Mouse (Mus musculus) limb, embryonic 14.5 days (tissue): ENCODE results near the gene Ackr3. TPM values are rescaled to one million over a fixed set of nuclear protein-coding genes. Genes with fewer than 3 reads are reported as not detected.

ENCODE experiments used
- ATAC-seq: fragments of 200-750 bp; cut with Nextera tagmentation; 2 replicates; pipeline ENCODE4 v1.8.0; 2017; ENCODE audit warnings: low read depth, moderate number of reproducible peaks, moderate TSS enrichment; ENCODE audit not compliant: low FRiP score
- DNase-seq: peaks from one replicate; pipeline ENCODE4 v3.0.0-alpha.2; 2015; ENCODE audit warnings: low spot score
- H3K27ac ChIP-seq: fragments of 300-500 bp; sonication (generic); replicated peaks from 2 replicates; pipeline ENCODE4 v1.5.1; 2014; ENCODE audit warnings: low read depth, mild to moderate bottlenecking, low read length, moderate library complexity, mixed read lengths
- H3K27me3 ChIP-seq: fragments of 300-500 bp; sonication (generic); 2 replicates; pipeline ENCODE4 v1.6.1; 2014; ENCODE audit warnings: low read length, mixed read lengths; ENCODE audit not compliant: control insufficient read depth, insufficient read depth
- H3K36me3 ChIP-seq: fragments of 300-500 bp; sonication (generic); 2 replicates; pipeline ENCODE4 v1.6.1; 2014; ENCODE audit warnings: mild to moderate bottlenecking, low read length, moderate library complexity, mixed read lengths; ENCODE audit not compliant: control insufficient read depth, insufficient read depth
- H3K4me1 ChIP-seq: fragments of 300-500 bp; sonication (generic); 2 replicates; pipeline ENCODE4 v1.6.1; 2014; ENCODE audit warnings: antibody characterized with exemption, low read length, mixed read lengths; ENCODE audit not compliant: control insufficient read depth, insufficient read depth
- H3K4me2 ChIP-seq: fragments of 300-500 bp; sonication (generic); replicated peaks from 2 replicates; pipeline ENCODE4 v1.6.1; 2014; ENCODE audit warnings: low read depth, mild to moderate bottlenecking, low read length, moderate library complexity; ENCODE audit not compliant: severe bottlenecking
- H3K4me3 ChIP-seq: fragments of 300-500 bp; sonication (generic); replicated peaks from 2 replicates; pipeline ENCODE4 v1.5.1; 2014; ENCODE audit warnings: low read length
- H3K9ac ChIP-seq: fragments of 300-500 bp; sonication (generic); 2 replicates; pipeline ENCODE4 v1.6.1; 2014; ENCODE audit warnings: mild to moderate bottlenecking, low read depth, low read length, moderate library complexity; ENCODE audit not compliant: severe bottlenecking
- H3K9me3 ChIP-seq: fragments of 300-500 bp; sonication (generic); 2 replicates; pipeline ENCODE4 v1.6.1; 2016; ENCODE audit warnings: low read length; ENCODE audit not compliant: control insufficient read depth
- POLR2A ChIP-seq: fragments of 200-500 bp; IDR thresholded peaks from 2 replicates; pipeline ENCODE4 v1.8.0; 2012; ENCODE audit warnings: inconsistent platforms, mild to moderate bottlenecking, moderate library complexity, borderline replicate concordance; ENCODE audit not compliant: insufficient read depth, insufficient read length; ENCODE audit errors: extremely low read depth
- WGBS: fragments of 180-500 bp; shearing (Covaris S2); extraction: QIAGEN DNeasy Blood & Tissue Kit; methylation state at CpG from one replicate; pipeline ENCODE4 v1.1.7; 2014; 5-methylcytosine and 5-hydroxymethylcytosine counted together
- polyA plus RNA-seq, 2 experiments: library from polyadenylated mRNA; depleted of rRNA in 1 of 2; stranded (reverse) in 1 of 2; unstranded in 1 of 2; fragments of >200 nt; fragmentation: Nextera tagmentation in 1 of 2; extraction: Ambion mirVana in 1 of 2; gene quantifications; 2 replicates each; pipeline versions ENCODE4 v1.2.1 to v1.2.3; 2012 to 2014

Ackr3 gene
- polyA plus RNA-seq, 2 experiments: 49.7 to 93.8 TPM

GRCm38 (mm10) chr1:90212901-90213300 lies 9.1 kb downstream of the Ackr3 start:
- ATAC-seq (no peak), DNase-seq (no peak)
- H3K27ac ChIP-seq: no peak overlapping the region
- 85% methylated on average over 6 of the region's 6 CpGs for WGBS
- no peaks in the 10 kb centered on the region for H3K9me3 ChIP-seq
- H3K36me3 ChIP-seq: peaks cover 60% of the 10 kb centered on the region
- no peaks in the 10 kb centered on the region for H3K27me3 ChIP-seq
- peaks cover 11% of the 10 kb centered on the region for H3K4me1 ChIP-seq
- TF ChIP-seq POLR2A: no peak
- no peak overlapping the region for H3K9ac ChIP-seq
- no peak overlapping the region for H3K4me3 ChIP-seq
- H3K4me2 ChIP-seq: no peak overlapping the region

- no peak overlapping the region for H3K4me3 ChIP-seq
- H3K36me3 ChIP-seq: peaks cover 60% of the 10 kb centered on the region
- no peaks in the 10 kb centered on the region; the same call in 1 of the 2 replicates for H3K4me1 ChIP-seq
- ATAC-seq (no peak), DNase-seq (no peak)
- no peak overlapping the region for H3K9ac ChIP-seq
- H3K27ac ChIP-seq: no peak overlapping the region
- TF ChIP-seq POLR2A: no peak
- H3K4me2 ChIP-seq: no peak overlapping the region
- 96% methylated on average over 12 of the region's 12 CpGs for WGBS
- H3K9me3 ChIP-seq: no peaks in the 10 kb centered on the region
- H3K27me3 ChIP-seq: no peaks in the 10 kb centered on the region
These were observed 10.2 kb downstream of the Ackr3 start for GRCm38 (mm10) chr1:90214021-90214420.

- no peak for DNase-seq
- TF ChIP-seq POLR2A: no peak
- Histone ChIP-seq H3K4me2 (no peak overlapping the region), H3K27me3 (no peaks in the 10 kb centered on the region), H3K4me3 (no peak overlapping the region), H3K9me3 (no peaks in the 10 kb centered on the region), H3K36me3 (peaks cover 58% of the 10 kb centered on the region), H3K9ac (no peak overlapping the region), H3K27ac (no peak overlapping the region), H3K4me1 (no peaks in the 10 kb centered on the region; the same call in 1 of the 2 replicates)
- 87% methylated on average over 6 of the region's 6 CpGs for WGBS
- no peak for ATAC-seq
These were observed 11.1 kb downstream of the Ackr3 start for GRCm38 (mm10) chr1:90214926-90215325.

- Histone ChIP-seq H3K9ac (no peak overlapping the region), H3K4me3 (no peak overlapping the region), H3K27ac (no peak overlapping the region), H3K4me2 (no peak overlapping the region), H3K4me1 (no peaks in the 10 kb centered on the region; the same call in 1 of the 2 replicates), H3K9me3 (no peaks in the 10 kb centered on the region), H3K36me3 (peaks cover 49% of the 10 kb centered on the region), H3K27me3 (no peaks in the 10 kb centered on the region)
- ATAC-seq (no peak), DNase-seq (no peak)
- WGBS: 66% methylated on average over 2 of the region's 2 CpGs
- no peak for TF ChIP-seq POLR2A
These were observed 12.1 kb downstream of the Ackr3 start for GRCm38 (mm10) chr1:90215881-90216280.

- ATAC-seq (no peak), DNase-seq (no peak)
- no peaks in the 10 kb centered on the region for H3K27me3 ChIP-seq
- no peak overlapping the region for H3K27ac ChIP-seq
- no peak overlapping the region for H3K4me3 ChIP-seq
- TF ChIP-seq POLR2A: no peak
- H3K9ac ChIP-seq: no peak overlapping the region
- H3K36me3 ChIP-seq: peaks cover 49% of the 10 kb centered on the region
- H3K4me1 ChIP-seq: no peaks in the 10 kb centered on the region
- no peaks in the 10 kb centered on the region for H3K9me3 ChIP-seq
- H3K4me2 ChIP-seq: no peak overlapping the region
- WGBS: 56% methylated on average over 1 of the region's 1 CpGs
These were observed 12.6 kb downstream of the Ackr3 start for GRCm38 (mm10) chr1:90216395-90216794.

- H3K4me1 ChIP-seq: no peaks in the 10 kb centered on the region
- no peak for ATAC-seq
- DNase-seq: no peak
- no peak for TF ChIP-seq POLR2A
- H3K27me3 ChIP-seq: no peaks in the 10 kb centered on the region
- no peak overlapping the region for H3K4me3 ChIP-seq
- no peak overlapping the region for H3K4me2 ChIP-seq
- no peak overlapping the region for H3K9ac ChIP-seq
- 38% methylated on average over 9 of the region's 9 CpGs for WGBS
- no peak overlapping the region for H3K27ac ChIP-seq
- no peaks in the 10 kb centered on the region for H3K9me3 ChIP-seq
- peaks cover 19% of the 10 kb centered on the region for H3K36me3 ChIP-seq
These were observed 16.5 kb downstream of the Ackr3 start for GRCm38 (mm10) chr1:90220280-90220679.
